Mouse (Mus musculus): ENCODE data around the gene A230072I06Rik.

The A230072I06Rik gene

DNA sequence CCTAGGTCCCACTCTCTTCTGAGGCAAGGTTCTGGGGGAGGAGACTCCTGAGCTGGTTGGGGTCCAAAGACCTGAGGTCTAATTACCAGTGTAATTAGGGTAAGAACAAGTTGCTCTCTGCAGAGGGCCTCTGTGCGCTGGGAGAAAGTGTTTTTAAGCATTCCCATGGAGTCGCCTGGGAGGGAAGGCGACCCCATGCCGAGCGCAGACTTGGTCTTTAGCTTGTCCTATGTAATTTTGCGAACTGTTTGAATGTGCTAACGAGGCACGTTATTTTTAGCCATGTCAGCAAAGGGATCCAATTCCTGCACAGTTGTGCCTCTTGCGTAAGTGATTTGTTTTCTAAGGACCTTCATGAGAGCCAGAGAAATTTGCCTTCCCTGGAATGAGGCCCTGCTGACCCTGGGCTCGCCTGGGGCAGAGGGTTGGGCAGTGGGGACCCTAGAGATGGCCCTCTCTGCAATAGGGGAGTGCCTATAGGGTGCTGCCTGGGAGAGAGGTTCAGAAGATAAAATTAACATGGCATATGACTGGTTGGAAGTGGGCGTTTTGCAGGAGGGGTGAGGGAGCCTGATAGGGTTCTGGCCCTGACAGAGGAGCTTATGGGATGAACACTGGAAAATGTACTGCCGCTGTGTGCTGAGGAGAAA, at the start of gene A230072I06Rik:
Gene A230072I06Rik (plus strand): TSS at position 157 of the 650 bp plus-strand sequence.
- no peak for DNase-seq

DNA sequence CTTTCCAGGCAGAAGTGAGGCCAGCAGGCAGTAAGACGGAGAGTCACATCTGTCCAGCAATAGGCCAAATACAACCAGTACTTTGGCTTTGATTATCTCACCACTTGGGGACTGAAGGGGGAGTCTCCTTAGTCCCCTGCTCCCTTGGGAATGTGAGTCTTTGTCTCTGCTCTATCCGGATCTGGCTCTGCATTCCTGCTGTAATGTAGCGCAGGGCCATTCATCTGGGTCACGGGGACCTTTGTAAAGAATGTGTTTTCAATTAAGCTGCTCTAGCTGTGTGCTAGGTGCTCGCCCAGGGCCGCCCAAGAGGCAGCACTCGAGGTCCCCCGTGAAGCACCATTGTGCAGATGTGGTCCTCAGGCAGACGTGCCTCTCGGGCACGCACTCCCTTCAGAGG, 44.6 kb upstream of the A230072I06Rik start:
- no peak for DNase-seq

DNA sequence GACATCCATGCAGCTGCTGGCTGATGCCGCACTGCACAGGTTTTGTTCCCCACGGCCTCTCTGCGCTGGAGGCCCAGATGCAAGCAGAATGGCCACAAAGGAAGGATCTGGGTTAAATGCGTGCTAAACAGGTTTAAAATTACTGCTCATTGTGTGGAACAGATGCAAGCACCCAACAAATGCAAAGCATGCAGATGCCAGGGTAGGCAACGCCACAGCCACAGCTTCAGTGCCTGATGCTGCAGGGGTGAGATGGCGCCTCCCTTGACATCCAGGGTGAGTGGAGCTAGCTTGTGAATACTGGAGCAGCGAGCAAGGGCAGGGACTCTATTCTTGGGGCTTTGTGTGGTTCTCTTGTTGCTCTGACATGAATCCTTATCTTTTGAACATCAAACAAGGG, 39.8 kb upstream of the A230072I06Rik start:
- no peak for DNase-seq

DNA sequence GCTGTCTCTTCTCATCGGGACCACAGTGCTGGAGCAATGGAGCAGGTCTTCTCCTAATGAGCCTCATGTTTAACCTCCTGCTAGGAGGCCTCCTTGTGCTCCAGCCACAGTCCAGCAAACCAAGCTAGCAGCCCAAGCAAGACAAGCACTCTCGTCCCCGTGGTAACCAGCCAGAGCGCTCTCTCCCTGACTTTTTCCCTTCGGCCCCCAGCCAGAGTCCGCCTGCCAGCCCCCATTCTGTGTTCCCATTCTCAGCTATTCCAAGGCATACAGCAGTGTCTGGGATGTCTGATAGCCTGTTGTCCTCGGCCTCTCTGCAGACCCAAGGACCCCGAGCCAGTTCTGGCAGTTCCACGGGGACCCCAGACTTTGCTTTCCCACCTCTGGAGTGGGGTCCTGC, 38.5 kb upstream of the A230072I06Rik start:
- DNase-seq, result no peak

DNA sequence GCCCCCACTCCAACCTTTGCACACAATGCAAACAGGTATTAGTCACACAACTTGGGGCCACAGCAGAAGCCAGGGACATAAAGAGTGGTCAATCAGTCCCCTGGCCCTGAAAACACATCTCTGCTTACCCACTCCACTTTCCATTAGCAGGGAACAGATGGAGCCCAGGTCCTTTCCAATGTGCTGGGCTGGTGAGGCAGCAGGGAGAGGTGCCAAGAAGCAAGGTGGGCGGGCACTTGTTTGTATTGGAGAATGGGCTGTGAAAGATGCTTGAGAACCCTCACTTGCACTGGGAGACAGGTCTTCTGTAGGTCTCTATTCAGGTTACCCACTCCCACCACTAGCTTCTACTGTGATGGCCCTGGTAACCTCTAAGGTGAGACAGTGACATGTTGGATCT, 34.9 kb upstream of the A230072I06Rik start:
- DNase-seq, result no peak

DNA sequence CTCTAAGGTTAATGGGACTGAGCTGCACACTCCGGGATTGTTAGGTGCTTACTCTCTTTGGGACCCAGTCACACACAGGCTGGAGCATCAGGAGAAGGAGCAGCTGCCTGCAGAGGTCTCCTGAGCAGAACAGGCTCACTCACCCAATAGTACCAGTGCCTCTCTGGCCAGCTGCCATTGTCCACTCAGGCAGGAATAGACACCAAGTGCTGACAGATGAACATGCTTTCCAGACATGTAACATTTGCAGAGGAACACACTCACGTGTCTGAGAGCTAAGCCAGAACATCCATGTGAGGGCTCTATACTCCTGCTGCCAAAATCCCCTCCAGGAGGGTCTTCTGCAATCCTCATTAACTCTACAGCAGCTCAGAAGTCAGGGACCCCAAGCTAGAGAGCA, 18.7 kb upstream of the A230072I06Rik start:
- DNase-seq, result no peak

DNA sequence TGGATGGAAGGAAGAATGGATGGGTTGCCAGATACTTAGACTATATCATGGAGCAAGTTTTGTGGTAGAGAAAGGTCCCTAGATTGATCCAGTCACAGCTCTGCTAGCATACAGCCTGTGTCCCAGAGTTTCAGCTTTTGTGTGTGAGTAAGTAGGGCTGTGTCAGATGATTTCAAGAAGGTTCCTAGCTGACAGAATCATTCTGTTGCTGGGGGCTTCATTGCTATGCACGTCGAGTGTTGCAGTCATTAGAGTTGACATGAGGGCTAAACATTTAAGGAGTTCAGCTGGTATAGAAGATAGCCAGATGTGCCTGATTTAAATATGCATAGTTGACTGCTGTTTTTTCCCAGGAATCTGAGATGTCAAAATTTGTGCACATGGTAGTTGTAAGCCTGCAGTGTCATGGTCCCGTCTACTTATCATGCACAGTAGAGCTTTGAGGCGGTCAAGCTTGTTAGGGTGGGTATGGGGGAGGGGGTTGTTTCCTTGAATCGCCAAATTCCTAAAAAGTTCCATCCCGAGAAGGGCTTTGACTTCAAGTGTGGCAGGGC, 18.1 kb upstream of the A230072I06Rik start:
- no peak for DNase-seq

DNA sequence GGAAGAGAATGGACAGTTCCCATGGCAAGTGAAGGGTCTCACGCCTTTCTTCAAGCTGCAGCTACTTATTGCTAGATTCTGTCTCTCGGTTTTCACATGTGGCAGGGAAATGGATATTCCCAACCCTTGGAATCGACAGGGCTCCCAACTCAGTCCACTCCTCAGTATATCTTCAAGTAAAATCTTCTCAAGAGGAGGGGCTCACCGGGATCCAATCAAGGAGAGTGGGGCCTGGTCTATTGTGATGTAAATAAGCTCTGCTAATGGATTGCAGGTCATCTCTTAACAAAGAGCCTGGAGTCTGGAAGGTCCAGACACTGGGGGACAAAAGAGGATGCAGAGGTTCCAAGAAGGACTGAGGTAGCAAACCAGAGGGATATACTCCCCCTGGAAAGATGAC, 17.1 kb upstream of the A230072I06Rik start:
- DNase-seq, result no peak

DNA sequence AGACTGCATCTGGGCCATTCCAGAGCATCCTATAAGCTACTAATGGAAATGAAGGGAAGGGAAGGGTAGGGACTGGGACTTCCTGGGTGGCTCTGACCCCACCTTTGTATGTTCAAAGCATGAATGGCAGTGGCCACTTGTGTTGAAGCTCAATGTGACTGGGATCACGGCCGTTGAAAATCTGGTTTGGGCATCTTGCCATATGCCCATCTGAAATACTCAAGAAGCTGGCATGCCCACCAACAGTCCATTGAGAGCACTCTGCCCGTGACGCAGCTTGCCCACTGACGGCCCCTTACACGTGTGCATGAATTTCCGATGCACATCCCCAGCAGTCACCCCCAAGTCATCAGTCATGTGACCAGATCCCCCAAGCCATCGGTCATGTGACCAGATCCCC, 13.6 kb upstream of the A230072I06Rik start:
- DNase-seq, result no peak

DNA sequence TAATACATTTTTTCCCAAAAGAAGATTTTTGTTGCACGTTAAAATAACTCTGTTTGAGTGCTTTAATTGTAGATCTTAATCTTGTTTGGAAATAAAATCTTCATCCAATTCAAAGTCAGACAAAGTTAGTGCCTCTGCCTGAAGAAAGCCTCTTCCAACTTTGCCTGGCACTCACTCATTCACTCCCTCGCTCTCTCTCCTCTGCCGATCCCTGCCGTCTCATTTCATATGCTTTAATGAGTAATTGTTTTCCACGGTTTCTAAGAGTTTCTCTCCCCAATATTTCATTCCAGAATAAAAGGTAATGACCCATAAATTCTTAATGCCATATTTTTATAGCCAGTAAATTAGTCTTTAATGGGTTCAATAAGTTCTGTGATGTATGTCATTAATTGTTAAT, 10.8 kb upstream of the A230072I06Rik start:
- no peak for DNase-seq

DNA sequence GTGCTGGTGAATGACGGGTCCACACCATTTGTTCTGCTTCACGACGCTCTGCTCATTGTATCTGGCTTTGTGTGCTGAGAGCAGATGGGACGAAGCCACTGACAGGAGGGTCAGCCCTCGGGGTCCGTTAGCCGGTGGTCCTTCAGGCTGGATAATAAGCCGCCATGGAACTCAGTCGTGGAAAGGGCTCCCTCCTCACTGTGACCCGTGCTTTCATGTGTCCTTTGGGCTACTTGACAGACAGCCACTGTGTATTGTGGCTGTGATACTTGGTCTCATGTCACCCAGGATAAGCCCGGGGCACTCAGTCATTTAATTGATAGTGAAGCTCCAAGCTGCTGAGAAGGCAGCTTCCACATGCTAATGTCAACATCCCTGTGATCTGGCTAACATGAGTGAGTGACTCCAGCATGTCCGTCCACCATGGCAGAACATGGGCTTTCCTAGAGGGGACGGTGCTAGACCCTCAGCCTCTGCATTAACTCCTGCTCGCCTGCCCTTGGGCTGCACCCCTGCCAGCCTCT, 10.3 kb upstream of the A230072I06Rik start:
- DNase-seq, result no peak

DNA sequence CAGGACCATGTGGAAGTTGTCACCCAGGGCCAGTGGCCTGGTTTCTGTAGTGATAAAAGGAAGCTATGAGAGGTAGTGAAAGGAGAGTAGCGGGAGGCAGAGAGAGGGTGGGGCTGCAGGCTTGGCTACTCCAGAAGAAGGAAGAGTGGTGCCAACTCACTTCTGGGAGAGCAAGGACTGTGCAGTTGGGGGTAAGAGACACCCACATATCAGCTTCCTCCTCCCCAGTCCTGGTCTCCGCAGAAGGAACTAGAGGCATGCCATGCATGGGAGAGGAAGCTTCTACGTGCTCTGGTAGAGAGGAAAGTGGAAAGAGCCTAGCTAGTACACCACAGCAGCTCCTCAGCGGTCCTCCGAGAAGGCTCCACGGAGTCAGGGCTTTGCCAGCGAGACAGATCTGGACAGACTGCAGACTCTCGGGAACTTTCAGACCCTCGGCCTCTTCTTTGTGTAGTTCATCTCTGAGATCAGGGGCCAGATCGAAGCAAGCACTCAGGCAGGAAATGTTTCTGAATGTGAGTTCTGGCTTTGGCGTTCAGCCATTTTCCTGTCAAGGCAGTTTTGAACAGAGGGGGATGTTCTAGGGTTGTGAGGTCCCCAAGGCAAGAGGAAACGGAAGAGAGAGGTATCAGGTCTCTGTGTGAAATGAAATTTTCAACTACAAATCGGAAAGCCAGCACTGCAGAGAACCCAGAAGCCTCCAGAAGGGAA, 1.0 kb downstream of the A230072I06Rik start:
- DNase-seq, result no peak

DNA sequence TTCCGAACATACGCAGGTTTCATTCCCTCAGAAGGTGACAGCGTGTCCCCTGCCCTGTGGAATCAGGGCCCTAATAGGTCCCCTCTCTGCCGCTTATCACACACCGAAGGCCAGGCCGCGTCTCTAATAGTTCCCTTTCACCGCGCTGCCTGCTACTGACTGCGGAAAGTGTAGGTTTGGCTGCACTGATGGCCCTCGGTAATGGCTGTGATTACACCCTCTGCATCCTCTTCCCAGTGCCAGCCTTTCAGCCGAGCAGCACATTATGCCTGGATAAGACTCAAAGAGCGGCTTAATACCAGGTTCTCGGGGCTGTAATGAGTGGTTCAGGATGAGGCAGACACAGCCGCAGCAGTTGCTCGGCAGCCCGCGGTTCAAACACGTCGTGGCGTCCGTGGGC, 3.5 kb downstream of the A230072I06Rik start:
- DNase-seq, result no peak

DNA sequence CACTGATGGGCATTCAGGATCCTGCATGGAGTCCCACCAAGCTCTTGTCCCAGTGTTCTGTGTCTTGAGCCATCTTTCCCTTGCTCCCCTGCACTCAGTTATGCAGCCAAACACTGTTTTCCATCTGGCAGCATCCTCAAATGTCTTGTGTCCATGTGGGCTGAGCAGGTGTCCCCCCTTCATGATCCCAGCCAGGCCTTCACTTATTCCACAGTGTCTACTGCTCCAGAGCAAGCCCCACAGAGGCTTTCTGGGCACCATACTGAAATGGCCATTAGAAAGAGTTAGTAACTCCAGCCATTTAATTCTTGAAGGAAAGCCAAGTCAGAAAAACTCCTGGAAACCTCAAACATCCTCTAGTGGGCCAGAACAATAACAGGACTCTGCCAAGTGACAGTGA, 11.9 kb downstream of the A230072I06Rik start:
- no peak for DNase-seq

DNA sequence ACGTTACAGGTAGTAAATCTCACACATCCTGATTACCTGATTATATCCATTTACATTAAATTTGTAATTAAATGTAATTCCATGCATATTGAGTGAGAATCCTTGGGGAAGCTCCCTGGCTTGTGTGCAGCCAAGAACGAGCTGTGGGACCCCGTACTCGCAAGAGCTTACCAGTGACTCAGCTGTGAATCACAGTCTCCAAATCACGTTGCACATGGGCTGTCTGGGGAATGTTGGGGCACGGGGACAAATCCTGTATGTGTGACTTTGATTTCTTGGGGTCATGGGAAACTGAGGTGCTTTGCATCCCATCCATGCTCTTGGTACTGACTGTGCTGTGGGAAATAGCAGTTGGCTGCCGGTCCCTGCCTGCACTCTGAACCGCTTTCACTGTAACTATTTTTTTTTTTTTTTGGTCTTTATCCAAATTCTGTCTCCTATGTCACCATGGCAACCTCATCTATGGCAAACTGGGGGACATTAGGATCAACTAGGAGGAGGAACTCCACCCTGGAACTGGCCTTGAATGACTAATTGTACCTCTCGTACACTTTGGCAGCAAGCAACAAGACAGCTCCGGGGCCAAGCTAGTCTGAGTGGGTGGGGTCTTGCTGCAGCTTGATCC, 19.8 kb downstream of the A230072I06Rik start:
- DNase-seq, result no peak

DNA sequence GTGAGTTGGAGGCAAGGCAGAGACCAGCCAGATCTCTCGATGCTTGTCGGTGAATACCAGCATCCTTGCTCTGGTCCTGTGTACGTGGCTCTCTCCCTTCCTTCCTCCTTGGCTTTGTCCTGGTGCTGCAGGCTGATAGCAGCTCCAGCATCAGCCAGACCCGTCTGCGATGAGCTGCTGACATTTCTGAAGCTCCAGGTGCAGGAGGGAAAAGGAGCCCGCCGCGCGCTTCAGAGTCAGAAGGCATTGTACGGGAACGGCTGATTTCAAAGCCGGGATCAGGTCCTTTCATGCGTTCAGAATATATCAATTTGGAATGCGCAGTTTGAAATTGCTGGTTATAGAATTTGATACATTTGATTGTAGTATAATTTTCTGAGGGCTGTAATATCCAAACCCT, 23.4 kb downstream of the A230072I06Rik start:
- no peak for DNase-seq

DNA sequence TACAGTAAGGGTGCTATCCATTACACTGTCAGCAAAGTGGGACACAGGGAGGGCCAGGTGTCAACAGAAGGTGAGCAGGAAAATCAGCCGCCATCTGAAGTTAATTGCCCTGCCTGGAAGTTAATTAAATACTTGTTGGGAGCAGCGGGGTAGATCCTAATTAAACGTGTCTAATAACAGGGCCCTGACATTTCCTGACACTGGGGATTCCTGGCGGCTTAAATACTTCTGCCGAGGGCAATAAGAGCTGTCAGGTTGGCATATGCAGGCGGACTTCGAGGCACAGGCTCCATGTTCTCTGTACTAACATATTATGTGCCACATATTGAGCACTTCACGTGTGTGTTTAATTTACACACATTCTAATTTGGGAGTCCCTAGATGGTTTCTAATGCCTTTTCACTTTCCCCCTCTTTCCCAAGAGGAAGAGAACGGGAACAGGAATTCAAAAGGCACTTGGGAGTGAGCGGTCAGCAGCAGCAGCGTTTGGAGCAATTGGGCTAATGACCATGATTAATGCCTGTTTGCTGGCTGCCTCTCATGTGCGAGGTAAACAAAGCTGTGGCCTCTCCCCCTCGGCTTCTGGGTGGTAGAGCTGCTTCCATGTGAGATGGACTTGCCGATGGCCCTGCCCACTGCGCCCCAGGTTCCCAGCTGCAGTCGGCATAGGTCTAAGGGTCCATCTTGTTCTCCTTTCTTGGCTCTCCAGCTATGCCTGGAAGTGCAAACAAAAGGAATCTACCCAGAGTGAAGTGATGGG, 34.5 kb downstream of the A230072I06Rik start:
- DNase-seq, result no peak

DNA sequence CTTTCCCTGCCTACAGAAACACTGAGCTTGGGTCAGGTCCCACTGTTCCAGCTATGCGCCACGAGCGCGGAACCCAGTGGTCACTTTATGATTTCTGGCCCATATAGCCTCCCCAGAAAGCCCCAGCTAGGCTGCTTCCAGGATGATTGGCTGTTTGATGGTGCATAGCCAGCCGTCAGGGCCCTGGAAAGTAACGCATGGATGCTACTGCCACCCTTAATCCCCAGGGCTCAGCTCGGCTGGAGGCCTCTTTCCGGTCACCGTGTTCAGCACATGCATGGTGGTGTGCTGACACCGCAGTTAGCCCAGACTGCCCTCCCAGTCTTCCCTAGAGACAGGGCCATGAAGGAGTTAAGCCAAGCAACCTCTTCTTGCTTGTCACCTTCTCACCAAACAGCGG, 35.6 kb downstream of the A230072I06Rik start:
- no peak for DNase-seq

DNA sequence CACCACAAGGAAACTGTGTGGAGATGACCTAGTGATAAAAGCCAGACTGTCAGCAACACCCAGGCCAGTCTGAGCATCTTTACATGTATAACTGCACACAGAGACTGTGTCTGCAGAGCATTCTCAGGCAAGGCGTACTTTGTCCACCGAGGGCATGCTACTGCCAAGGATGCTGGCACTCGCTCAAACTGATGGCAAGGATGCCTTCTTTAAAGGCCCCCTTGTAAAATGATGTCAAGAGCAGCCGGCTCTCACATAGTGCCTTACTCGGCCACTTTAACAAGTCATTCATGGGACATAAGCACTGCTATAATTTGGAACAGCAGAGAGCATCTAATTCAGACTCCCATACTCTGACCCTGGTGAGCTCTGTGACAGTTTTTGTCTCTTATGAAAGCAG, 36.6 kb downstream of the A230072I06Rik start:
- no peak for DNase-seq

DNA sequence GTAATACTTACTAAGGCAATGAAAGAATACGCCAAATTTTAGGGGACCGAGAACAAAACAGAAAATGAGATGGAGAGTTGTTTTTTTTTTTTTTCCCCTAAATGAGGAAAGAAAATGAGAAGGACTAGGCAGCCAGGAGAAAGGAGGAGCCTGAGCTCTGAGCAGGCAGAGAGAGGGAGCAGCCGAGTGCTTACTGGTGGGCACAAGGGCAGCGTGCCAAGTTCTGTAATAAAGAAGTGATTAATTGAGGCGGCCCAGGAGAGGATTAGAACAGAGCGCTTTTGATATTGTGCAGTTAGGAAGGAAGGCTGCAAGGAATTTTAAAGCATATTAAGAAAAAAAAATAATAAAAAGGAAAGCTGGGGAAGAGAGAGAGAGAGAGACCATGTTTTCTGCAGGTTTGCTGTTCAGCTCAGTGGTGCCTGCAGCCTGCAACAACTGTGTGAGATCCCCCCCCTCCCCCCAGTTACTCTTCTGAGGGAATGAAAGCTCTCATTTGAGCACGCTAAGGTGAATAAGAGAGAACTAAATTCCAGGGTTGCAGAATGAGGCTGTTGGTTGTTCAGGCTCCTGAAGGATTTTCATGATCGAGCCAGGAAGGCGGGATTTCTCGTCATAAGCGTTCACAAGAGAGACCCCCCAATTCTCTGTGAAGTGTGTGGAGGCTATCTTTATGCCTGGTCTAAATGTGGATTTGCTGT, 41.3 kb downstream of the A230072I06Rik start:
- DNase-seq, result no peak

DNA sequence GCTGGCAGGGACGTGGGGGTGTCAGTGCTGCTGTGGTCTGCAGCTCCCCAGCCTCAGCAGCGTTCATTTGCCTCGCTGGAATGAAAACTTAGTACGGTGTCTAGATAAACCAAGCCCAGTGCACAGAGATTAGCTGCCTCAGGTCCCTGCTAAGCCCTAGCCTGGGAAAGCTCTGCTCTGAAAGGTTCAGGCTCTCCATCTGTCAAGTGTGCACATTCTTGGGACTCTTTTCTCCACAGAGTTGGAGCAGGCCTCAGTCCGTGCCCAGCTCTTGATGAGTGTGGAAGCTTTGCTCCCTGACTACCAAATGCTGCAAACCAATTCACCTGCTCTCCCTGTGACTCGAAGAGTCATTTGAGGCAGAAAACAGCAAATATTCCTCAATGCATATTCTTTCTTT, 43.5 kb downstream of the A230072I06Rik start:
- no peak for DNase-seq

DNA sequence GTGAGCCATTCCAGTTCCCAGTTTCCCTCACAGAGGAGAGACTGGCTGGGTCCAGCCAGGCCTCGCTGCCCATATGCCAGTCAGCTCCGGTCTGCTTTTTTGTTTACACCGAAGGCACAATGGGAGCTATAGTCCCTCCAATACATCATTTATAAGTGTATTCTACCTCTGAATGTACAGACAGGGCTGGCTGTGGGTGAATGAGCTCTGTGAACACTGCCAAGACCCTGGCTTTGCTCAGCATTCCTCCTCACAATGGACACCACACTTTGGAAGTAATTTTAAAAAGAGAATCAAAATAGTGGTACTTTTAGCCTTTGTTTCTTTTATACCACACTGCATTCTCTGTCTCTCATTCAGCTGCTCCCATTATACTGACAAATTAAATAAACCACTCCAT, 44.6 kb downstream of the A230072I06Rik start:
- DNase-seq, result no peak
